Mouse (Mus musculus): ENCODE results near the gene Hnrnpk. TPM values are rescaled to one million over a fixed set of nuclear protein-coding genes. Genes with fewer than 3 reads are reported as not detected.
"Not testable (repeated sequence)": the region's sequence is repeated elsewhere in the genome, so short reads cannot be mapped to it uniquely, and the experiment has no call there.

Gene Hnrnpk
- polyA plus RNA-seq, 1 experiment from 2014 or later, result 1,425 TPM

DNA sequence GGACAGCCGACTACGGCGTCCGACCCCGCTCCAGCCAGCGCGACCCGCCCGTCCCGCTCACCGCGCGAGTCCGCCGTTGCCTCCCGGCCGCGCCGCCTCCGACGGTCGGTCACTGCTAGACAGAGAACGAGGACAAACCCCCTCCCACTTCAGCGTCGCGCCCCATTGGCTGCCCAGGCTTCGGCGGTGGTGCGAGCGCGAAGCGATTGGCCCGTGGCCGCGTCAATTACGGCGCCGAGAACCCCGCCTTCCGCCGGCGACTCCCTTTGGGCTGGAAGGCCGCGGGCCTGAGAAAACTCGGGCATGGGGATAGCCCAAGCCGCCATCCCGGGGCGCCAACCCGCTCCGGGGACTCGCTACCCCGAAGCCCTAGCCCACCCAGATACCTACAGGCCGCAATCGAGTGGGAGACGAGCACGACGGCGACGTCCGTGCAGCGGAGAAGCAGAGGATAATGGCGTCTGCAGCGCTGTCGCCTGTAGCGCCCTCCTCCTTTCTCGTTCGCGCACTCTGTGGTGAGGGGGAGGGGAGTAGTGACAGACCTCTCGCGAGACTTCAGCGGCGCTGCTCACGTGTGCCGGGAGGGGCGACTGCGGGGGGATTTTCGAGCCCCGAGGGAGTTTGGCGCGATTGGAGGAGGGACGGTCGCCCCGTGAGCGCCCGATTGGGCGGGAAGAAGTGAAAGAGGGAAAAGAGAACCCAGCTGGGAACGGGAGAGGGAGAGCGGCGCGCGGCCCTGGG, 970 bp downstream of the Hnrnpk start, which contains the start of gene Rmi1:
Gene Rmi1 (plus strand): TSS at position 246 of the 741 bp plus-strand sequence.
- H3K36me3 ChIP-seq (ENCODE audit: control insufficient read depth, insufficient read depth, low read length), result peaks cover 21% of the 10 kb centered on the region
- peaks cover 11% of the 10 kb centered on the region; the same call in 1 of the 2 replicates for H3K4me1 ChIP-seq (ENCODE audit: control insufficient read depth, insufficient read depth, low read length)
- peak within 1 kb of the TSS; percentile 79 for H3K4me2 ChIP-seq (replicated peaks; ENCODE audit: low read depth, low read length)
- no peaks in the 10 kb centered on the region for H3K9me3 ChIP-seq (ENCODE audit: control insufficient read depth, low read depth, low read length)
- peak within 1 kb of the TSS; percentile 100 for H3K9ac ChIP-seq (replicated peaks; ENCODE audit: low read depth, low read length)
- under 1% methylated on average over 90 of the region's 91 CpGs for WGBS
- H3K27ac ChIP-seq (ENCODE audit: low read length), result peak within 1 kb of the TSS; percentile 99
- peak; percentile 92 for ATAC-seq (ENCODE audit: insufficient number of reproducible peaks, insufficient read depth, low FRiP score, low read depth)
- no peaks in the 10 kb centered on the region for H3K27me3 ChIP-seq (ENCODE audit: control insufficient read depth, insufficient read depth, low read length)
- H3K4me3 ChIP-seq (ENCODE audit: low read depth, low read length), result peak within 1 kb of the TSS; percentile 98

DNA sequence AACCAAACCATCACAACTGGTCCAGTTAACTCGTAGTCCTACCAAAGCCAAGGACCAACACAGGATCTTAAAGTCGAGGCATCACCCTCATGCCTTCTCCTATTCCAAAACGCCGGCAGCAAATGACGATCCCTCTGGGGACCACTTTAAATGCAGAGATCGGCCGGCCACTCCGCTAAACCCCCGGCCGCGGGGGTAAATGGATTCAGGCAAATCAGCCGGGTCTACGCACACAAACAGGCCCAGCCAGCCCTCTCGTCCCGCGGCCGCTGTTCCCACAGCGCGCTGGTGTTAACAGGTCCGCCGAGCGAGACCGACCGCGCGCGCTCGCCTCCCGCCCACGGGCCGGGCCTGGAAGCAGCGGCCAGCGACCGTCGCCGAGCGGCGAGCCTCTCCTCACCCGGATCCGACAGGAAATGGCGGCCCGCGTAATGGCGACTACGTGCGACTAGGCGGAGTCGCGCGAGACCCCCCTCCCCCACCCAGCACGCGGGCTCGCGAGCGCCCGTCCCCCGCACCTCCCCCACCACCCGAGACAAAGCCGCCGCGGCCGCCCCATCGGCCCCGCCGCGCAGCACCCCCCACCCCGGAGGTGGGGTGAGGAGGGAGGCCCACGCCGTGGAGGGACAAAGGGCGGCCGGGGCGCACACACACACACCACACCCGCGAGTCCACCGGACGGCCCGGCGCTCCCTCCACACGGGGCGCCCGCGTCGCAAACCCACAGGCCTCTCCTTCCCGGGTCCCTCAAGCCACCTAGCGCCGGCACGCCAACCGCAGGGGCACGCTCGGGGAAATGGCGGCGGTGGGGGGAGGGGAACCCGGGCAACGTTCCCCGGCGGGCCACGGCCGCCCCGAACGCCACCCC, 1.8 kb downstream of the Hnrnpk start:
- ATAC-seq (ENCODE audit: insufficient number of reproducible peaks, insufficient read depth, low FRiP score, low read depth), result peak; percentile 43
- WGBS, result under 1% methylated on average over 72 of the region's 100 CpGs
- H3K4me1 ChIP-seq (ENCODE audit: control insufficient read depth, insufficient read depth, low read length), result peaks cover 11% of the 10 kb centered on the region; the same call in 1 of the 2 replicates

DNA sequence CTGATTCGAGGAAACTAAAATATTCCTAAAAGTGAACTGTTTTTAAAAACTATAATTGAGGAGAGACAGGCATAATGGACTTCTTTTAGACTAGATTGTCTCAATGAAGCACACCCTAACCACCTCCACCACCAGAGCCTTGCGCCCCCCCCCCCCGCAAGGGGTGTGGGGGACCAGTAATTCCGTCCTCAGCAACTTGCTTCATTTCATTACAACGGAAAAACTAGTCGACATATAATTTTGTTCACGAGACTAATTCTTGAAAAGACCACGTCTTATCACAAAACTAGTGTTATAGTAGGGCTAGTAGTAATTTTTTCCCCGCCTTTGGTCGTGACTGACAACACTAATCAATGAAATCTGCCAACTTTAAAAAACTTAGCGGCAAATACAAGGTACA, 2.6 kb downstream of the Hnrnpk start:
- WGBS, result under 1% methylated on average over 11 of the region's 11 CpGs
- H3K27ac ChIP-seq (ENCODE audit: low read length), result no peak overlapping the region; the same call in 1 of the 2 replicates
- H3K4me2 ChIP-seq (replicated peaks; ENCODE audit: low read depth, low read length), result peak overlapping the region; percentile 79
- H3K27me3 ChIP-seq (ENCODE audit: control insufficient read depth, insufficient read depth, low read length), result no peaks in the 10 kb centered on the region
- H3K9me3 ChIP-seq (ENCODE audit: control insufficient read depth, low read depth, low read length), result no peaks in the 10 kb centered on the region
- H3K4me3 ChIP-seq (ENCODE audit: low read depth, low read length), result peak overlapping the region; percentile 98
- H3K4me1 ChIP-seq (ENCODE audit: control insufficient read depth, insufficient read depth, low read length), result peaks cover 11% of the 10 kb centered on the region; the same call in 1 of the 2 replicates
- peaks cover 37% of the 10 kb centered on the region for H3K36me3 ChIP-seq (ENCODE audit: control insufficient read depth, insufficient read depth, low read length)
- peak overlapping the region; percentile 100 for H3K9ac ChIP-seq (replicated peaks; ENCODE audit: low read depth, low read length)
- ATAC-seq (ENCODE audit: insufficient number of reproducible peaks, insufficient read depth, low FRiP score, low read depth), result no peak

More for the DNA sequence above, 1.8 kb downstream of the Hnrnpk start:
- no peaks in the 10 kb centered on the region for H3K9me3 ChIP-seq (ENCODE audit: control insufficient read depth, low read depth, low read length)
- peak overlapping the region; percentile 98 for H3K4me3 ChIP-seq (ENCODE audit: low read depth, low read length)
- no peaks in the 10 kb centered on the region for H3K27me3 ChIP-seq (ENCODE audit: control insufficient read depth, insufficient read depth, low read length)
- peak overlapping the region; percentile 79 for H3K4me2 ChIP-seq (replicated peaks; ENCODE audit: low read depth, low read length)
- peaks cover 29% of the 10 kb centered on the region for H3K36me3 ChIP-seq (ENCODE audit: control insufficient read depth, insufficient read depth, low read length)
- peak overlapping the region; percentile 100 for H3K9ac ChIP-seq (replicated peaks; ENCODE audit: low read depth, low read length)
- H3K27ac ChIP-seq (ENCODE audit: low read length), result peak overlapping the region; percentile 99

DNA sequence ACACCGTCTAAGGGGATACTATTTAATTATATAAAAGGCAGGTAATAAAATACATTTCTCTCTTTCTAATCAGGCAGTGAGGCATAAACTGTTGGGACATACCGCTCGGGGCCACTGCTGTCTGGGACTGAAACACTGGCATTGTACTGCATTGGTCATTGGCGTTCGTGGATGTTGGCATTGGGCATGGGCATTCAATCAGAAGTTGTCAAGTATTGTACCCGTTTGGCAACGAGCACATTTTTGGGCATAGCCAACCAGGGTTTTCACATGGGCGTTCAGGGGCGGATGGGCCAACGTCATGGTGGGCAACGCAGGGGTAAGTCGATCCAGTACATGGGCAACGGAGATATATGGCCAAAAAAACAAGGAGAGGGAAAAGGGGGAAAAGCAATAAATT, 5.5 kb downstream of the Hnrnpk start:
- no peak overlapping the region for H3K9ac ChIP-seq (replicated peaks; ENCODE audit: low read depth, low read length)
- peaks cover 64% of the 10 kb centered on the region for H3K36me3 ChIP-seq (ENCODE audit: control insufficient read depth, insufficient read depth, low read length)
- H3K4me3 ChIP-seq (ENCODE audit: low read depth, low read length), result no peak overlapping the region
- peaks cover 5% of the 10 kb centered on the region; the same call in 1 of the 2 replicates for H3K4me1 ChIP-seq (ENCODE audit: control insufficient read depth, insufficient read depth, low read length)
- no peak overlapping the region for H3K4me2 ChIP-seq (replicated peaks; ENCODE audit: low read depth, low read length)
- no peaks in the 10 kb centered on the region for H3K27me3 ChIP-seq (ENCODE audit: control insufficient read depth, insufficient read depth, low read length)
- WGBS, result 91% methylated on average over 13 of the region's 13 CpGs
- H3K9me3 ChIP-seq (ENCODE audit: control insufficient read depth, low read depth, low read length), result no peaks in the 10 kb centered on the region
- no peak for ATAC-seq (ENCODE audit: insufficient number of reproducible peaks, insufficient read depth, low FRiP score, low read depth)
- H3K27ac ChIP-seq (ENCODE audit: low read length), result no peak overlapping the region

DNA sequence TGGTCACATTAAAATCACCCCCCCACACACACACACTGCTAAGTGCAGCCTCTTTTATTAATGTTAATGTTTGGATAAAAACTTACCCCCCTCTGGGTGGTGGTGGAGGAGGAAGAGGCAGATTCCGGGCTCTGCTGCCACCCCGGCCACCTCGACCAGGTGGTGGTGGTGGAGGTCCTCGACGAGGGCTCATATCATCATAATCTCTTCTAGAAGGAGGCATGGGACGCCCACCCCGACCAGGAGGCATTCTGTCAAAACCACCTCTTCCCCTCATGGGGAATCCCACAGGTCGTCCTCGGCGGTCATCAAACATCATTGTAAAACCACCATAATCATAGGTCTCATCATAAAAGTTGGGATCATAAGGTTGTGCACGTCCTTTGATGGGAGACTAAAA, 8.8 kb downstream of the Hnrnpk start:
- not testable (repeated sequence) for H3K9me3 ChIP-seq (ENCODE audit: control insufficient read depth, low read depth, low read length); H3K27me3 ChIP-seq (ENCODE audit: control insufficient read depth, insufficient read depth, low read length); ATAC-seq (ENCODE audit: insufficient number of reproducible peaks, insufficient read depth, low FRiP score, low read depth); H3K9ac ChIP-seq (replicated peaks; ENCODE audit: low read depth, low read length); H3K4me3 ChIP-seq (ENCODE audit: low read depth, low read length); H3K4me2 ChIP-seq (replicated peaks; ENCODE audit: low read depth, low read length); H3K4me1 ChIP-seq (ENCODE audit: control insufficient read depth, insufficient read depth, low read length); H3K27ac ChIP-seq (ENCODE audit: low read length)
- WGBS, result 82% methylated on average over 11 of the region's 11 CpGs
- peaks cover 82% of the 10 kb centered on the region for H3K36me3 ChIP-seq (ENCODE audit: control insufficient read depth, insufficient read depth, low read length)

DNA sequence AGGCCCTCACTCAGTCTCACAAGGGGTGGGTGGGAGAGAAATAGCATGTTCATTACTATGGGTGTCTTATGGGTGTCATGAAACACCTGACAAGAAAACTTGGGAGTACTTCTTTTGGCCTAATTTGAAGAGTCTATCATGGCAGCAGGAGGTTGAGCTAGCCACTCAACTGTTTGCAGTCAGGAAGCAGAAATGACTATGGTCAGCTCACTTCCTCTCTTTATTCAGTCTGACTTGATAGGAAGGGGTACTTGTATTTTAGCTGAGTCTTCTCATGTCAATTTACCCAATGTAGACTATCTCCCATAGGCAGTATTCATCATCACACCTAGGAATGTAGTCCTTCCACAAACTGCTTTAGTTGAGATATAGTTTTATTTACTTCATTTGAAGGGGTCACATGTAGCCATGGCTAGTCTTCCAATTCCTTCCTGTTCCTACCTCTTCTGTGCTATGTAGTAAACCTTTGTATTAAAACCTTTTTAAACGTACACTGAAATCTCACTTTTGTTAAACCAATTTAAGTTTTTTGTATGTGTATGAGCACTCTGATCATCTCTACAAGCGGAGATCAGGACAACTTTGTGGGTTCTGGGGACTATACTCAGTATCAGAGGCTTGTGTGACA, 13.7 kb downstream of the Hnrnpk start:
- Histone ChIP-seq H3K4me2 (replicated peaks; ENCODE audit: low read depth, low read length) (no peak overlapping the region), H3K4me3 (ENCODE audit: low read depth, low read length) (no peak overlapping the region), H3K27ac (ENCODE audit: low read length) (no peak overlapping the region), H3K27me3 (ENCODE audit: control insufficient read depth, insufficient read depth, low read length) (no peaks in the 10 kb centered on the region), H3K9me3 (ENCODE audit: control insufficient read depth, low read depth, low read length) (no peaks in the 10 kb centered on the region), H3K36me3 (ENCODE audit: control insufficient read depth, insufficient read depth, low read length) (peaks cover 38% of the 10 kb centered on the region), H3K4me1 (ENCODE audit: control insufficient read depth, insufficient read depth, low read length) (no peaks in the 10 kb centered on the region), H3K9ac (replicated peaks; ENCODE audit: low read depth, low read length) (no peak overlapping the region)
- ATAC-seq (ENCODE audit: insufficient number of reproducible peaks, insufficient read depth, low FRiP score, low read depth), result no peak
- WGBS, result 76% methylated on average over 2 of the region's 2 CpGs

DNA sequence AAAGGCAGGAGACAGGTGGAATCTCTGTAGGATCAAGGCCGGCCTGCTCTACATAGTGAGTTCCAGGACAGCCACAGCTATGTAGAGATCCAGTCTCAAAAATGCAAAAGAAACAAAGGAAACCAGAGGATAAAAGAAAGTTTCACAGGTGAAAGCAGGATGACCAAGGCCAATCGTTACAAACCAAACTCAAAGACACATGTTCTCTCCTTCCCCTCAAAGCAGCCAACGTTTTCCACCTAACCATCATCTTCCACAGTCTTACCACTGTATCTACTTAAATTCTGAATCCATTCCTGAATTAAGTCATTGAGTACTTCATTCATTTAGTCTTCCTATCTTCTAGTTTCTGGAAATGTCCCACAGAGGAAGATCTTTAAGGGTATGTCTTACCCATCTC, 14.8 kb downstream of the Hnrnpk start:
- no peak overlapping the region for H3K4me2 ChIP-seq (replicated peaks; ENCODE audit: low read depth, low read length)
- no peak overlapping the region for H3K27ac ChIP-seq (ENCODE audit: low read length)
- WGBS, result 51% methylated on average over 3 of the region's 3 CpGs
- peaks cover 3% of the 10 kb centered on the region; the same call in 1 of the 2 replicates for H3K4me1 ChIP-seq (ENCODE audit: control insufficient read depth, insufficient read depth, low read length)
- ATAC-seq (ENCODE audit: insufficient number of reproducible peaks, insufficient read depth, low FRiP score, low read depth), result no peak
- no peak overlapping the region for H3K4me3 ChIP-seq (ENCODE audit: low read depth, low read length)
- peaks cover 27% of the 10 kb centered on the region for H3K36me3 ChIP-seq (ENCODE audit: control insufficient read depth, insufficient read depth, low read length)
- no peak overlapping the region for H3K9ac ChIP-seq (replicated peaks; ENCODE audit: low read depth, low read length)
- no peaks in the 10 kb centered on the region for H3K27me3 ChIP-seq (ENCODE audit: control insufficient read depth, insufficient read depth, low read length)
- no peaks in the 10 kb centered on the region for H3K9me3 ChIP-seq (ENCODE audit: control insufficient read depth, low read depth, low read length)

DNA sequence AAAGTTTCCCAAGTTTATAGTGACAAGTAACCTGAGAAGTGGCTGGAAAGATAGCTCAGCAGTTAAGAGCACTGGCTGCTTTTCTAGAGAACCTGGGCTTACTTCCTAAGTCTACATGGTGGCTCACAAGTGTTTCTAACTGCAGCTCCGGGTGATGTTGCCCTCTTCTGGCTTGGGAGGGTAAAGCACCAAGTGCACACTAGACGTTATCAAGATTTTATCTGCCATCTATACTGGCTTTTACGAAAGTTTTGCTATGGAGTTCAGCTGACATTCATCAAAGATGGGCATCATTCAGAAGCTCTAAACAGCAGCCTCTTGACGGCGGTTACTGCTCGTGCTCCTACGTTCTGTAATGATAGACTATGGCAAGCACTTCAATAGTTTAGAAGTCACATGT, 15.2 kb downstream of the Hnrnpk start:
- ATAC-seq (ENCODE audit: insufficient number of reproducible peaks, insufficient read depth, low FRiP score, low read depth), result peak; percentile 69; the same call in 1 of the 2 replicates
- Histone ChIP-seq H3K4me3 (ENCODE audit: low read depth, low read length) (no peak overlapping the region), H3K36me3 (ENCODE audit: control insufficient read depth, insufficient read depth, low read length) (peaks cover 25% of the 10 kb centered on the region), H3K4me2 (replicated peaks; ENCODE audit: low read depth, low read length) (no peak overlapping the region), H3K9ac (replicated peaks; ENCODE audit: low read depth, low read length) (no peak overlapping the region), H3K9me3 (ENCODE audit: control insufficient read depth, low read depth, low read length) (no peaks in the 10 kb centered on the region), H3K4me1 (ENCODE audit: control insufficient read depth, insufficient read depth, low read length) (peaks cover 3% of the 10 kb centered on the region; the same call in 1 of the 2 replicates), H3K27ac (ENCODE audit: low read length) (no peak overlapping the region), H3K27me3 (ENCODE audit: control insufficient read depth, insufficient read depth, low read length) (no peaks in the 10 kb centered on the region)
- 4% methylated on average over 7 of the region's 7 CpGs for WGBS

Data from stomach, embryonic 14.5 days (tissue).